Mouse (Mus musculus) intestine, embryonic 14.5 days (tissue): ENCODE data around the gene Pcsk6. TPM values are rescaled to one million over a fixed set of nuclear protein-coding genes. Genes with fewer than 3 reads are reported as not detected.
"Not testable (repeated sequence)": the region's sequence is repeated elsewhere in the genome, so short reads cannot be mapped to it uniquely, and the experiment has no call there.

Experiments used
- ATAC-seq: fragments of 200-750 bp; cut with Nextera tagmentation; replicated peaks from 2 replicates; pipeline ENCODE4 v1.8.0; 2017; ENCODE audit warnings: low read depth, moderate number of reproducible peaks, moderate TSS enrichment, moderate library complexity; ENCODE audit not compliant: low FRiP score, low TSS enrichment
- DNase-seq: peaks from one replicate; pipeline ENCODE4 v3.0.0-alpha.2; 2018; ENCODE audit warnings: low spot score
- H3K27ac ChIP-seq: fragments of 300-500 bp; sonication (generic); 2 replicates; pipeline ENCODE4 v1.5.1; 2014; ENCODE audit warnings: low read depth, mild to moderate bottlenecking, control low read depth
- H3K27me3 ChIP-seq: fragments of 300-500 bp; sonication (generic); replicated peaks from 2 replicates; pipeline ENCODE4 v1.6.1; 2014; ENCODE audit warnings: low read length, control low read depth; ENCODE audit not compliant: control insufficient read depth, insufficient read depth
- H3K36me3 ChIP-seq: fragments of 300-500 bp; sonication (generic); 2 replicates; pipeline ENCODE4 v1.6.1; 2014; ENCODE audit warnings: low read length, control low read depth; ENCODE audit not compliant: control insufficient read depth, insufficient read depth
- H3K4me1 ChIP-seq: fragments of 300-500 bp; sonication (generic); replicated peaks from 2 replicates; pipeline ENCODE4 v1.6.1; 2014; ENCODE audit warnings: low read length, control low read depth, mixed read lengths; ENCODE audit not compliant: control insufficient read depth, insufficient read depth
- H3K4me2 ChIP-seq: fragments of 300-500 bp; sonication (generic); 2 replicates; pipeline ENCODE4 v1.6.1; 2014; ENCODE audit warnings: low read length
- H3K4me3 ChIP-seq: fragments of 300-500 bp; sonication (generic); 2 replicates; pipeline ENCODE4 v1.5.1; 2014; ENCODE audit warnings: low read depth, low read length, control low read depth, mixed read lengths
- H3K9ac ChIP-seq: fragments of 300-500 bp; sonication (generic); 2 replicates; pipeline ENCODE4 v1.6.1; 2014; ENCODE audit warnings: mild to moderate bottlenecking, low read length
- H3K9me3 ChIP-seq: fragments of 300-500 bp; sonication (generic); 2 replicates; pipeline ENCODE4 v1.6.1; 2016; ENCODE audit warnings: low read length, control low read depth; ENCODE audit not compliant: control insufficient read depth
- WGBS: fragments of 180-500 bp; shearing (Covaris S2); extraction: QIAGEN DNeasy Blood & Tissue Kit; methylation state at CpG from one replicate; pipeline ENCODE4 v1.1.7; 2014; 5-methylcytosine and 5-hydroxymethylcytosine counted together
- polyA plus RNA-seq: library from polyadenylated mRNA; unstranded; fragments of >200 nt; fragmentation: Nextera tagmentation; extraction: Ambion mirVana; gene quantifications from 2 replicates; pipeline ENCODE4 v1.2.1, GENCODE M21; 2014

Pcsk6 gene
- 3.4 and 3.5 TPM in 2 replicates for polyA plus RNA-seq

- Histone ChIP-seq H3K9me3 (no peaks in the 10 kb centered on the region), H3K9ac (peak within 1 kb of the TSS; percentile 47), H3K27me3 (peaks cover 47% of the 10 kb centered on the region), H3K4me2 (peak within 1 kb of the TSS; percentile 93), H3K4me3 (peak within 1 kb of the TSS; percentile 54), H3K36me3 (no peaks in the 10 kb centered on the region), H3K4me1 (no peaks in the 10 kb centered on the region; the same call in 1 of the 2 replicates), H3K27ac (no peak within 1 kb of the TSS)
- DNase-seq (peak; percentile 76), ATAC-seq (peak; percentile 70)
- WGBS: under 1% methylated on average over 87 of the region's 111 CpGs
Measured at GRCm38 (mm10) chr7:65861591-65862472, at the start of gene Pcsk6. TSS of gene Pcsk6 (plus strand) at chr7:65861734.

- no peaks in the 10 kb centered on the region for H3K4me1 ChIP-seq
- no peak overlapping the region for H3K9ac ChIP-seq
- ATAC-seq: no peak
Measured at GRCm38 (mm10) chr7:65813611-65814212, 47.8 kb upstream of the Pcsk6 start.

GRCm38 (mm10) chr7:65817564-65817963 is 44.0 kb upstream of the Pcsk6 start:
- Histone ChIP-seq H3K4me2 (no peak overlapping the region), H3K4me3 (no peak overlapping the region), H3K9ac (no peak overlapping the region), H3K27me3 (no peaks in the 10 kb centered on the region), H3K36me3 (no peaks in the 10 kb centered on the region), H3K4me1 (no peaks in the 10 kb centered on the region), H3K27ac (no peak overlapping the region), H3K9me3 (no peaks in the 10 kb centered on the region)
- DNase-seq: no peak
- no peak for ATAC-seq
- WGBS: 94% methylated on average over 8 of the region's 8 CpGs

More at GRCm38 (mm10) chr7:65813611-65814212, 47.8 kb upstream of the Pcsk6 start:
- Histone ChIP-seq H3K27ac (no peak overlapping the region), H3K9me3 (no peaks in the 10 kb centered on the region), H3K4me3 (no peak overlapping the region), H3K36me3 (no peaks in the 10 kb centered on the region), H3K4me2 (no peak overlapping the region), H3K27me3 (no peaks in the 10 kb centered on the region)
- WGBS: 83% methylated on average over 8 of the region's 8 CpGs
- DNase-seq: no peak

- WGBS: 42% methylated on average over 8 of the region's 8 CpGs
- no peak overlapping the region for H3K4me2 ChIP-seq
Measured at GRCm38 (mm10) chr7:65820391-65820790, 41.1 kb upstream of the Pcsk6 start.

GRCm38 (mm10) chr7:65821901-65822300 is 39.6 kb upstream of the Pcsk6 start:
- DNase-seq, H3K27me3 ChIP-seq, H3K9me3 ChIP-seq, H3K4me1 ChIP-seq, H3K4me2 ChIP-seq, H3K9ac ChIP-seq, H3K4me3 ChIP-seq, H3K27ac ChIP-seq, ATAC-seq, H3K36me3 ChIP-seq: not testable (repeated sequence)
- WGBS: 77% methylated on average over 4 of the region's 4 CpGs

More at GRCm38 (mm10) chr7:65820391-65820790, 41.1 kb upstream of the Pcsk6 start:
- no peaks in the 10 kb centered on the region for H3K36me3 ChIP-seq
- no peak overlapping the region for H3K4me3 ChIP-seq
- no peaks in the 10 kb centered on the region for H3K27me3 ChIP-seq
- H3K9me3 ChIP-seq: no peaks in the 10 kb centered on the region
- no peak overlapping the region for H3K27ac ChIP-seq
- DNase-seq (no peak), ATAC-seq (no peak)
- H3K4me1 ChIP-seq: no peaks in the 10 kb centered on the region
- no peak overlapping the region for H3K9ac ChIP-seq

- H3K27me3 ChIP-seq: no peaks in the 10 kb centered on the region
- H3K27ac ChIP-seq: no peak overlapping the region
- no peak for ATAC-seq
- H3K9ac ChIP-seq: no peak overlapping the region
- H3K4me1 ChIP-seq: no peaks in the 10 kb centered on the region
- no peaks in the 10 kb centered on the region for H3K9me3 ChIP-seq
- no peak for DNase-seq
- no peaks in the 10 kb centered on the region for H3K36me3 ChIP-seq
- 56% methylated on average over 2 of the region's 2 CpGs for WGBS
- no peak overlapping the region for H3K4me2 ChIP-seq
- H3K4me3 ChIP-seq: no peak overlapping the region
Measured at GRCm38 (mm10) chr7:65822506-65823119, 38.9 kb upstream of the Pcsk6 start.

- WGBS: 95% methylated on average over 3 of the region's 3 CpGs
- Histone ChIP-seq H3K4me1 (no peaks in the 10 kb centered on the region), H3K4me2 (no peak overlapping the region), H3K9ac (no peak overlapping the region), H3K27ac (no peak overlapping the region), H3K4me3 (no peak overlapping the region), H3K9me3 (no peaks in the 10 kb centered on the region), H3K36me3 (no peaks in the 10 kb centered on the region), H3K27me3 (no peaks in the 10 kb centered on the region)
- DNase-seq (no peak), ATAC-seq (no peak)
Measured at GRCm38 (mm10) chr7:65839756-65840155, 21.8 kb upstream of the Pcsk6 start.

- DNase-seq: no peak
Measured at GRCm38 (mm10) chr7:65843210-65843609, 18.3 kb upstream of the Pcsk6 start.

More at GRCm38 (mm10) chr7:65843210-65843609, 18.3 kb upstream of the Pcsk6 start:
- H3K9me3 ChIP-seq: no peaks in the 10 kb centered on the region
- no peaks in the 10 kb centered on the region for H3K4me1 ChIP-seq
- H3K27ac ChIP-seq: no peak overlapping the region
- ATAC-seq: no peak
- no peak overlapping the region for H3K9ac ChIP-seq
- no peaks in the 10 kb centered on the region for H3K27me3 ChIP-seq
- WGBS: 50% methylated on average over 2 of the region's 2 CpGs
- H3K36me3 ChIP-seq: no peaks in the 10 kb centered on the region
- no peak overlapping the region for H3K4me2 ChIP-seq
- no peak overlapping the region for H3K4me3 ChIP-seq
